7 mouse cellular contexts compared by ENCODE assay signal in genomic region chr12:80111131-80112070, GRCm38 (mm10). TPM values are rescaled to one million over a fixed set of nuclear protein-coding genes. Genes with fewer than 3 reads are reported as not detected.
DNase-seq lines count a peak whose midpoint lies in the region; ATAC-seq and TF ChIP-seq lines count a peak whose summit lies in the region.

No protein-coding gene starts in this region.

- H3K27me3 ChIP-seq in kidney, adult 2 months (replicated peaks; ENCODE audit: control insufficient read depth, insufficient read depth, low read length): no peaks in the 10 kb centered on the region
- H3K27me3 ChIP-seq in lung, embryonic 15.5 days: no peaks in the 10 kb centered on the region
- no peaks in the 10 kb centered on the region for H3K27me3 ChIP-seq in stomach, embryonic 14.5 days (ENCODE audit: control insufficient read depth, insufficient read depth, low read length)

- DNase-seq in ES-CJ7 (ENCODE audit: low read depth, low spot score): peak; percentile 90
- peak; percentile 39 for DNase-seq in adrenal gland, postnatal 25 days
- peak; percentile 64 to 78 for DNase-seq in heart, adult 18-20 months
- DNase-seq in kidney, adult 2 months: peak; percentile 65
- no peak for DNase-seq in cerebellum, adult 11-12 months

- H3K36me3 ChIP-seq in kidney, adult 2 months (ENCODE audit: control insufficient read depth, insufficient read depth, low read length): peaks cover 17% of the 10 kb centered on the region
- peaks cover 21% of the 10 kb centered on the region for H3K36me3 ChIP-seq in lung, embryonic 15.5 days
- peaks cover 23% of the 10 kb centered on the region; the same call in 1 of the 2 replicates for H3K36me3 ChIP-seq in stomach, embryonic 14.5 days (ENCODE audit: control insufficient read depth, insufficient read depth, low read length)

- H3K27ac ChIP-seq in kidney, adult 2 months (ENCODE audit: insufficient read depth, low read depth, low read length): peak overlapping the region; percentile 99
- H3K27ac ChIP-seq in lung, embryonic 15.5 days: peak overlapping the region; percentile 99
- H3K27ac ChIP-seq in stomach, embryonic 14.5 days (ENCODE audit: low read length): peak overlapping the region; percentile 99

- peak overlapping the region; percentile 83 for H3K4me2 ChIP-seq in lung, embryonic 15.5 days
- H3K4me2 ChIP-seq in stomach, embryonic 14.5 days (replicated peaks; ENCODE audit: low read depth, low read length): peak overlapping the region; percentile 80

- TF ChIP-seq CTCF in kidney, adult 2 months (conservative IDR thresholded peaks at IDR 0.05; ENCODE audit: insufficient read depth, insufficient read length, low read depth, low read length): no peak

- whole genome bisulfite sequencing in kidney, adult 2 months: under 1% methylated on average over 29 of the region's 29 CpGs
- under 1% methylated on average over 29 of the region's 29 CpGs for WGBS in lung, embryonic 15.5 days
- 1% methylated on average over 29 of the region's 29 CpGs for WGBS in stomach, embryonic 14.5 days

- H3K4me1 ChIP-seq in kidney, adult 2 months (ENCODE audit: control insufficient read depth, insufficient read depth, low read length): peaks cover 4% of the 10 kb centered on the region; the same call in 1 of the 2 replicates
- peaks cover 12% of the 10 kb centered on the region; the same call in 1 of the 2 replicates for H3K4me1 ChIP-seq in lung, embryonic 15.5 days
- H3K4me1 ChIP-seq in stomach, embryonic 14.5 days (ENCODE audit: control insufficient read depth, insufficient read depth, low read length): no peaks in the 10 kb centered on the region

- no peak for ATAC-seq in lung, embryonic 15.5 days (ENCODE audit: borderline replicate concordance, extremely low read depth, low FRiP score, low TSS enrichment)
- ATAC-seq in stomach, embryonic 14.5 days (ENCODE audit: insufficient number of reproducible peaks, insufficient read depth, low FRiP score, low read depth): no peak

- peak overlapping the region; percentile 98 for H3K4me3 ChIP-seq in kidney, adult 2 months (ENCODE audit: insufficient read depth, low read depth, low read length)
- H3K4me3 ChIP-seq in lung, embryonic 15.5 days: peak overlapping the region; percentile 80
- peak overlapping the region; percentile 87 for H3K4me3 ChIP-seq in stomach, embryonic 14.5 days (ENCODE audit: low read depth, low read length)

- TF ChIP-seq POLR2A in kidney, adult 2 months (IDR thresholded peaks at IDR 0.05; ENCODE audit: low read depth, low read length): no peak

- H3K9ac ChIP-seq in lung, embryonic 15.5 days: peak overlapping the region; percentile 98
- peak overlapping the region; percentile 100 for H3K9ac ChIP-seq in stomach, embryonic 14.5 days (replicated peaks; ENCODE audit: low read depth, low read length)

- H3K9me3 ChIP-seq in lung, embryonic 15.5 days: no peaks in the 10 kb centered on the region
- H3K9me3 ChIP-seq in stomach, embryonic 14.5 days (ENCODE audit: control insufficient read depth, low read depth, low read length): no peaks in the 10 kb centered on the region

RNA-seq across cellular contexts. Expression of gene Zfp36l1, which starts 1.4 kb away (rescaled TPM):
- total RNA-seq in adrenal gland, postnatal 25 days (2021): 225 TPM in 2 replicates
- 10 to 100 TPM; 84.9 to 91.1 TPM for total RNA-seq in heart, adult 18-20 months (2021)
- polyA plus RNA-seq in kidney, adult 2 months (2012; rRNA removed): 109 and 111 TPM in 2 replicates
- 139 and 147 TPM in 2 replicates for polyA plus RNA-seq in lung, embryonic 15.5 days (2015; fragmentation: Nextera tagmentation; extraction: Ambion mirVana)
- polyA plus RNA-seq in stomach, embryonic 14.5 days (2014; fragmentation: Nextera tagmentation; extraction: Ambion mirVana): 228 and 245 TPM in 2 replicates
